Mouse (Mus musculus) cerebellum, adult 2 months (tissue): Measurements from ENCODE around the gene 9930022D16Rik. TPM values are rescaled to one million over a fixed set of nuclear protein-coding genes. Genes with fewer than 3 reads are reported as not detected.

Source experiments
- DNase-seq, 2 experiments: peaks; one replicate each; pipeline ENCODE4 v3.0.0; 2021
- H3K27ac ChIP-seq: fragments of 200-500 bp; 2 replicates; pipeline ENCODE4 v1.5.1; 2012; ENCODE audit warnings: low read length, control low read depth, inconsistent platforms; ENCODE audit not compliant: insufficient read depth
- H3K27me3 ChIP-seq: fragments of 200-500 bp; 2 replicates; pipeline ENCODE4 v1.6.1; 2012; ENCODE audit warnings: inconsistent platforms, mild to moderate bottlenecking, low read length, moderate library complexity; ENCODE audit not compliant: control insufficient read depth, insufficient read depth
- H3K4me1 ChIP-seq: fragments of 200-500 bp; 2 replicates; pipeline ENCODE4 v1.6.1; 2011; ENCODE audit warnings: low read length; ENCODE audit not compliant: control insufficient read depth, insufficient read depth
- H3K4me3 ChIP-seq: fragments of 200-500 bp; replicated peaks from 2 replicates; pipeline ENCODE3; 2011; ENCODE audit warnings: mild to moderate bottlenecking, low read depth, low read length, control low read depth; ENCODE audit not compliant: insufficient read depth
- CTCF ChIP-seq: fragments of 200-500 bp; IDR thresholded peaks from 2 replicates; pipeline ENCODE4 v1.5.1; 2011; ENCODE audit warnings: low read depth, mild to moderate bottlenecking, control low read depth, low read length, moderate library complexity, borderline replicate concordance; ENCODE audit not compliant: insufficient read depth
- POLR2A ChIP-seq: fragments of 200-500 bp; IDR thresholded peaks from 2 replicates; pipeline ENCODE4 v1.6.1; 2011; ENCODE audit warnings: low read length, control low read depth, borderline replicate concordance; ENCODE audit not compliant: insufficient read depth
- WGBS: fragments of 180-500 bp; shearing (Covaris S2); methylation state at CpG from one replicate; pipeline ENCODE4 v1.1.7; 2018; 5-methylcytosine and 5-hydroxymethylcytosine counted together
- polyA plus RNA-seq: library from polyadenylated mRNA; depleted of rRNA; stranded (reverse); fragments of >200 nt; gene quantifications from 2 replicates; pipeline ENCODE4 v1.2.3, GENCODE M21; 2012; rRNA removed

9930022D16Rik gene
- polyA plus RNA-seq, result not detected in 2 replicates

DNA sequence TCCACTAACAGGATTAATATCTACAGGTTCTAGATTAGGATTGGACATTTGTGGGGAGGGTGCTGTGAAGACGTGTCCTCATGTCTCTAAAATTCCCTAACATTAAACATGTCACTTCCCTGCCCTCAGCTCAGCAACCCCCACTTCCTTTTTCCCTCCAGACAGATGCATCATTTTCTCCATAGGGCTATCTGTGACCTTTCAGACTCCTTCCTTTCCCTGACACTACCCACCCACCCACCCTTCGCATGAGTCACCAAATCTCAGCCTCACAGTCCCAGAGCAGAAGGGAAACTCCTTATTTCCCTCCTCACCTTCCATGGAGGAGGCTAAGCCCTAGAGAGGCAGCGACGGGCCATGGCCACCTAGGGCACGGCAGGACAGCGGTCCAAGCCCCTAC, at the start of gene 9930022D16Rik:
9930022D16Rik (plus strand) TSS at position 301 of the 400 bp plus-strand sequence.
- Histone ChIP-seq H3K27ac (no peak within 1 kb of the TSS), H3K4me1 (no peaks in the 10 kb centered on the region), H3K27me3 (no peaks in the 10 kb centered on the region), H3K4me3 (no peak within 1 kb of the TSS)
- TF ChIP-seq CTCF, result no peak
- no peak for TF ChIP-seq POLR2A
- no peak for DNase-seq
- 94% methylated on average over 6 of the region's 6 CpGs for WGBS

DNA sequence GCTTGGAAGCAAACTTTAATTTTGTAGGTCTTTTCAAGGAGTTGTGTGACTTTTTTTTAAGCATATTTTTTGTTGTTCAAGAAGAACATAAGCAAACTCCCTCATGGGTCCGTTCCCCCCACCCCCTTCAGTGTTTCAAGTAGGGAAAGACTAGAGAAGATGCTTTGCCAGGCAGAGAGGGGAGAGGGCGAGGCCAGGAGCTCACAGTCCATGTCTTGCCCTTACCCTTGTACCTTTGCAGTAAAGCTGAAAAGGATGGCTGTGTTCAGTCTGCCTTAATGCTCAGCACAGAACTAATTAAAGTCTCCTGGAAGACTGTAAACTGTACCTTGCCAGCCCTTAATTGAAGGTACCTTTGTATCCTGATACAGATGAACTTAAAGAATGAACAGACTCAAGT, 49.4 kb upstream of the 9930022D16Rik start:
- H3K4me3 ChIP-seq, result peak overlapping the region; percentile 46
- TF ChIP-seq CTCF, result no peak
- no peak for TF ChIP-seq POLR2A
- 11% methylated on average over 2 of the region's 2 CpGs for WGBS
- H3K27ac ChIP-seq, result no peak overlapping the region; the same call in 1 of the 2 replicates
- H3K4me1 ChIP-seq, result peaks cover 25% of the 10 kb centered on the region
- no peaks in the 10 kb centered on the region for H3K27me3 ChIP-seq
- no peak for DNase-seq

- TF ChIP-seq POLR2A, result no peak
- TF ChIP-seq CTCF, result no peak
- DNase-seq, result no peak
- WGBS, result 17% methylated on average over 10 of the region's 10 CpGs
- no peaks in the 10 kb centered on the region for H3K27me3 ChIP-seq
- peak overlapping the region; percentile 45 for H3K4me3 ChIP-seq
- peaks cover 23% of the 10 kb centered on the region for H3K4me1 ChIP-seq
- no peak overlapping the region for H3K27ac ChIP-seq
Measured at GRCm38 (mm10) chr11:109364881-109365280, 48.8 kb upstream of the 9930022D16Rik start.

DNA sequence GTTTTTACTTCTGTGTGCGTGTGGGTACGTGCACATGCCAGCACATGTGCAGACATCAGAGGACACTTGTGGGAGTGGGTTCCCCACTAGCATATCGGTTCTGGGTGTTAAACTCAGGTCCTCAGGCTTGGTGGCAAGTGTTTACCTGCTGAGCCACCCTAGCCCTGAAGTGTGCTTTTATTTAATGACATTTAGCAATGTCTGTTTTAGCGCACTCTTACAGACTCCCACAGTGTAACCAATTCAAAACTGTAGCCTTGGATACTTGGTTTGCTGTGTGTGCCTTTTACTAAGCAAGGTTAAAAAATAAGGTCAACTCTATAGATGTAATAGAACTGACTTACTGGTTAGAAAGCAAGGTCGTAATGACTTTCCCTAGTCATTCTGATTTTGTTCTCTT, 47.9 kb upstream of the 9930022D16Rik start:
- no peak overlapping the region for H3K27ac ChIP-seq
- H3K4me3 ChIP-seq, result peak overlapping the region; percentile 18
- no peak for DNase-seq
- no peak for TF ChIP-seq POLR2A
- no peak for TF ChIP-seq CTCF
- peaks cover 30% of the 10 kb centered on the region for H3K4me1 ChIP-seq
- H3K27me3 ChIP-seq, result no peaks in the 10 kb centered on the region
- WGBS, result 72% methylated on average over 5 of the region's 5 CpGs

DNA sequence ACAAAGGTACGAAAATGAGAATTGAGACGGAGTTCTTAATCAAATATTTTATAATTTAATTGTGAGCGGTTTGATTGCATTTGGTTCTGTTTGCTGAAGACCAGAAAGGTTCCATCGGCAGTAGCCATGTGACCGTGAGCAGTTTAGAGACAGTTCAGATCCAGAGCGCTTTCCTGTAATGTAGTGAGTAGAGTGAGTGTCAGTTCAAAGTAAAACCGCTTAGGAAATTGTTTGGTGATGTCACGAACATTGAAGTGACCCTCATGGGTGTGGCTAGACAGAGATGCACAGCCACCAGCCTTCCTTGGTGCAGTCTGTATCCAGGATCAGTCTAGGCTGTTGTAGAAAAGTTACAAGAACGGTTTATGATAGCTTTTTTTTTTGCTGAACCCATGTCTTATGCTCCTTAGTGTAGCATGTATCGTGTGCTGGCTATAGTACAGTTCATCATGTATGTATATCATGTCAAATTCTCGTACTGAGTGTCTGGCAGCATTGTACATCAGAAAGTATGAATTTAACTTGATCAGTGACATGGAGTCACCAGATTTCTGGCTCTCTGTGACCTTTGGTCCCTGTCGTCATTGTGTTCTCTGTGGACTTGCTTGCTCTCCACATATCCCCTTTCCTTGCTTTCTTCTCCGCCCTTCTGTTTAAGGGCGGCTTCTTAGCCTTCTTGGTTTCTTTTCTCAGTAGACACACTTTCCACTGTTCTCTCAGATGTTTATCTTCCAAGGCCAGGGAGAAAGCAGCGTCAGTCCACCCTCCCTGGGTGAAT, 46.7 kb upstream of the 9930022D16Rik start:
- Histone ChIP-seq H3K4me3 (no peak overlapping the region), H3K4me1 (peaks cover 25% of the 10 kb centered on the region), H3K27ac (no peak overlapping the region), H3K27me3 (no peaks in the 10 kb centered on the region)
- WGBS, result 73% methylated on average over 15 of the region's 15 CpGs
- no peak for DNase-seq
- TF ChIP-seq CTCF (no peak), POLR2A (no peak)

DNA sequence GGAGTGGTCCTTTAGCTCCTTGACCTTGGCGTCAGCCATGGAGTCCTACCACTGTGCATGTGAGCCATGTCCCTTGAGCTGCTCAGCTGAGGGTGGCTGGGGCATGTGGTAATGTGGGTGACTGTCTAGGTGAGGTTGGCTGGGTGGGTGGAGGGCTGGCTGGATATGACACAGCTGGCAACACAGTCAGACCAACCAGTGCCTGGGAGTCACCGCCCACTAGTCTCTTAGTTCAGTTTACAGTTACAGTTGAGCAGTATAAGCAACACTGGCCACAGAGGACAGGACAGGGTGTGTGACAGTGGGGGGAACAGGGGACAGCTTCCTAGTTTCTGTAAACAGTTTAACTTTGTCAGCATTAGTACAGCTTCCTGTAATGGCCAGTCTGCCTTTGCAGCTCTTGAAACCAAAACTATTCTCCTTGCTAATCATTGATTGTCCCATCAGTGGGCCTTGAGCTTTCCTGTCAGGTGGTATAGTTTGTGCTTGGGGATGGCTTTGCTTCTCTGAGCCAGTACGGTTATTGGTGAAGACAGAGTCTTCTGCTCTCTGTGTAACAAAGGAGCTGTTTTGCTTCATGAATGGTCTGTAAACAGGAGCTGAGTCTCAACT, 44.6 kb upstream of the 9930022D16Rik start:
- no peak for TF ChIP-seq CTCF
- no peak for TF ChIP-seq POLR2A
- H3K27ac ChIP-seq, result no peak overlapping the region
- peaks cover 25% of the 10 kb centered on the region for H3K4me1 ChIP-seq
- WGBS, result 59% methylated on average over 3 of the region's 3 CpGs
- H3K27me3 ChIP-seq, result no peaks in the 10 kb centered on the region
- H3K4me3 ChIP-seq, result no peak overlapping the region
- DNase-seq, result no peak

DNA sequence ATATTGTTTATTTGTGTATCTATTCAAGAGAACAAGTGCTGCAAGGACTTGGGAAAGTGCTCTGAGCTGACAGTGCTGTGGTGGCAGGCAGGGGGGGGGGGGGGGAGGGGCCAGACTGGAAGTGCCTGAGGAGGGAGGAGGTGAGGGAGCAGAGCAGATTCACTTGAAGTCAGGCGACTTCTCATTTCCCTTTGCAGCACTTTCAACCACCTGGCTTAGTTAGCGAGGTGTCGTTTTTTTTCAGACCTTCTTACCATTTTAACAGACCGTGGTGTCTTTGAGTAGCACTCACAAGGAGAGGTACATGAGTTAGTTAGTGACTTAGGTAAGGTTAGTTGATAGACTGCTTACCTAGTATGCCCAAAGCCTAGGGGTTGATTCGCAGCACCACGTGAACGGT, 38.3 kb upstream of the 9930022D16Rik start:
- TF ChIP-seq CTCF, result no peak
- TF ChIP-seq POLR2A, result no peak
- no peak overlapping the region for H3K27ac ChIP-seq
- 86% methylated on average over 7 of the region's 7 CpGs for whole genome bisulfite sequencing

More for the DNA sequence above, 38.3 kb upstream of the 9930022D16Rik start:
- Histone ChIP-seq H3K4me1 (peaks cover 33% of the 10 kb centered on the region), H3K27me3 (no peaks in the 10 kb centered on the region), H3K4me3 (no peak overlapping the region)
- no peak for DNase-seq
